Mouse (Mus musculus) embryonic fibroblast, embryonic 13.5 days (primary cell): ENCODE data around the gene St8sia4.

Experiments used
- CTCF ChIP-seq: IDR thresholded peaks from 2 replicates; pipeline ENCODE4 v1.5.1; 2011; ENCODE audit warnings: mild to moderate bottlenecking, control low read depth, low read length, moderate library complexity, borderline replicate concordance; ENCODE audit not compliant: insufficient read depth
- POLR2A ChIP-seq: IDR thresholded peaks from 2 replicates; pipeline ENCODE4 v1.6.1; 2011; ENCODE audit warnings: low read depth, mild to moderate bottlenecking, control low read depth, low read length, moderate library complexity

- TF ChIP-seq CTCF (no peak), POLR2A (no peak)
Measured at GRCm38 (mm10) chr1:95618647-95619046, 48.7 kb downstream of the St8sia4 start.
